14 mouse cellular contexts compared by ENCODE assay signal in the genomic region with DNA sequence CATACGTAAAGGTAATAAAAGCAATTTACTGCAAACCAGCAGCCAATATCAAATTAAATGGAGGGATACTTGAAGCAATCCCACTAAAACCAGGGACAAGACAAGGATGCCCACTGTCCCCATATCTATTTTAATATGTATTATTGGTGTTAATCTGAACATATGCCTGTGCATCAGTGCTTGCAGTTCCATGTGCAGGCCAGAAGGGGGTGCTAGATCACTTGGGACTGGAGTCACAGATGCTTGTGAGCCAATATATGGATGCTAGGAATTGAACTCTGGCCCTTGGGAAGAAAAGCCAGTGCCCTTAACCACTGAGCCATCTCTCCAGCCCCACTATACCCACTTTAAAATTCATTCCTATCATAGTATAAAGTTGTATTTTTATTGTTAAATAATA. TPM values are rescaled to one million over a fixed set of nuclear protein-coding genes. Genes with fewer than 3 reads are reported as not detected.
DNase-seq lines count a peak whose midpoint lies in the region; ATAC-seq and TF ChIP-seq lines count a peak whose summit lies in the region.
"Had no signal": no experiment of that assay in that cellular context is flagged by ENCODE, and none has a peak within 500 bp of the region (broad histone marks: within the 10 kb centered on the region; RNA-seq: fewer than 3 reads in every experiment).

No protein-coding gene starts in this region.

- no peaks in the 10 kb centered on the region for H3K27me3 ChIP-seq in liver, adult 2 months (ENCODE audit: control insufficient read depth, insufficient read depth, low read length)
- no peaks in the 10 kb centered on the region for H3K27me3 ChIP-seq in liver, embryonic 12.5 days (replicated peaks)
- no peaks in the 10 kb centered on the region for H3K27me3 ChIP-seq in ES-Bruce4 (ENCODE audit: control insufficient read depth, insufficient read depth, low read length, poor library complexity, severe bottlenecking)
- no peaks in the 10 kb centered on the region for H3K27me3 ChIP-seq in liver, postnatal 0 days (ENCODE audit: insufficient read depth, low read length)
- H3K27me3 ChIP-seq: embryonic facial prominence, embryonic 12.5 days; forebrain, embryonic 15.5 days; heart, embryonic 12.5 days; hindbrain, embryonic 15.5 days; limb, embryonic 12.5 days; neural tube, embryonic 12.5 days had no signal

- no peak overlapping the region for H3K9ac ChIP-seq in liver, adult 2 months (ENCODE audit: low read depth, low read length)
- H3K9ac ChIP-seq in liver, embryonic 12.5 days: no peak overlapping the region
- H3K9ac ChIP-seq in ES-Bruce4 (ENCODE audit: low read depth, poor library complexity, severe bottlenecking): no peak overlapping the region
- H3K9ac ChIP-seq in liver, postnatal 0 days (replicated peaks): no peak overlapping the region
- H3K9ac ChIP-seq: embryonic facial prominence, embryonic 12.5 days; forebrain, embryonic 15.5 days; heart, embryonic 12.5 days; hindbrain, embryonic 15.5 days; limb, embryonic 12.5 days; neural tube, embryonic 12.5 days had no signal

- H3K9me3 ChIP-seq in liver, embryonic 12.5 days (replicated peaks): no peaks in the 10 kb centered on the region
- H3K9me3 ChIP-seq in ES-Bruce4 (replicated peaks; ENCODE audit: control insufficient read depth, insufficient read depth, low read length, poor library complexity, severe bottlenecking): no peaks in the 10 kb centered on the region
- H3K9me3 ChIP-seq in liver, postnatal 0 days (ENCODE audit: low read length): no peaks in the 10 kb centered on the region
- H3K9me3 ChIP-seq: embryonic facial prominence, embryonic 12.5 days; forebrain, embryonic 15.5 days; heart, embryonic 12.5 days; hindbrain, embryonic 15.5 days; limb, embryonic 12.5 days; neural tube, embryonic 12.5 days had no signal

- TF ChIP-seq POLR2A in liver, adult 2 months (IDR thresholded peaks at IDR 0.05; ENCODE audit: extremely low read depth, insufficient read depth, low read length): no peak
- no peak for TF ChIP-seq POLR2A in ES-Bruce4 (IDR thresholded peaks at IDR 0.05; ENCODE audit: insufficient read depth, low read length)

- no peak for ATAC-seq in liver, embryonic 12.5 days
- ATAC-seq in liver, postnatal 0 days: no peak
- ATAC-seq in erythroid progenitor cell, adult 5-6 weeks (replicated peaks; ENCODE audit: low FRiP score, poor library complexity, severe bottlenecking): no peak
- ATAC-seq: activated CD4-positive, CD25-positive, alpha-beta regulatory T cell, adult 4 months; forebrain, embryonic 15.5 days had no signal

- TF ChIP-seq EP300 in ES-Bruce4 (IDR thresholded peaks at IDR 0.05; ENCODE audit: insufficient read depth, low read depth, low read length): no peak
- TF ChIP-seq EP300 in liver, postnatal 0 days (IDR thresholded peaks at IDR 0.05; ENCODE audit: low read depth): no peak

- peak; percentile 51 for TF ChIP-seq CTCF in liver, adult 2 months (IDR thresholded peaks at IDR 0.05; ENCODE audit: low read depth, low read length)
- TF ChIP-seq CTCF in ES-Bruce4 (IDR thresholded peaks at IDR 0.05; ENCODE audit: low read depth, low read length): peak; percentile 68
- TF ChIP-seq CTCF in liver, postnatal 0 days (IDR thresholded peaks at IDR 0.05; ENCODE audit: low read depth): peak; percentile 68

- H3K4me1 ChIP-seq in liver, adult 2 months (ENCODE audit: control insufficient read depth, insufficient read depth, low read length): no peaks in the 10 kb centered on the region
- H3K4me1 ChIP-seq in liver, embryonic 12.5 days: no peaks in the 10 kb centered on the region
- H3K4me1 ChIP-seq in ES-Bruce4 (ENCODE audit: control insufficient read depth, insufficient read depth, low read length): no peaks in the 10 kb centered on the region
- H3K4me1 ChIP-seq in liver, postnatal 0 days (ENCODE audit: insufficient read depth): no peaks in the 10 kb centered on the region
- H3K4me1 ChIP-seq: embryonic facial prominence, embryonic 12.5 days; forebrain, embryonic 15.5 days; heart, embryonic 12.5 days; hindbrain, embryonic 15.5 days; limb, embryonic 12.5 days; neural tube, embryonic 12.5 days had no signal

- H3K36me3 ChIP-seq in liver, adult 2 months (ENCODE audit: control insufficient read depth, insufficient read depth, low read length): no peaks in the 10 kb centered on the region
- H3K36me3 ChIP-seq in liver, embryonic 12.5 days: no peaks in the 10 kb centered on the region
- no peaks in the 10 kb centered on the region for H3K36me3 ChIP-seq in ES-Bruce4 (ENCODE audit: control insufficient read depth, insufficient read depth, low read length, poor library complexity, severe bottlenecking)
- no peaks in the 10 kb centered on the region for H3K36me3 ChIP-seq in liver, postnatal 0 days (replicated peaks; ENCODE audit: insufficient read depth, low read length)
- H3K36me3 ChIP-seq: embryonic facial prominence, embryonic 12.5 days; forebrain, embryonic 15.5 days; heart, embryonic 12.5 days; hindbrain, embryonic 15.5 days; limb, embryonic 12.5 days; neural tube, embryonic 12.5 days had no signal

- H3K27ac ChIP-seq in liver, adult 2 months (replicated peaks; ENCODE audit: insufficient read depth, low read depth, low read length): no peak overlapping the region
- H3K27ac ChIP-seq in liver, embryonic 12.5 days: no peak overlapping the region
- no peak overlapping the region for H3K27ac ChIP-seq in ES-Bruce4 (ENCODE audit: insufficient read depth, low read length)
- no peak overlapping the region for H3K27ac ChIP-seq in liver, postnatal 0 days (ENCODE audit: low read depth)
- H3K27ac ChIP-seq: embryonic facial prominence, embryonic 12.5 days; forebrain, embryonic 15.5 days; hindbrain, embryonic 15.5 days; limb, embryonic 12.5 days; neural tube, embryonic 12.5 days had no signal

- H3K4me2 ChIP-seq in liver, embryonic 12.5 days: no peak overlapping the region
- no peak overlapping the region for H3K4me2 ChIP-seq in liver, postnatal 0 days (ENCODE audit: low read depth, low read length)
- H3K4me2 ChIP-seq: embryonic facial prominence, embryonic 12.5 days; forebrain, embryonic 15.5 days; heart, embryonic 12.5 days; hindbrain, embryonic 15.5 days; limb, embryonic 12.5 days; neural tube, embryonic 12.5 days had no signal

- DNase-seq in liver, adult 2 months (ENCODE audit: extremely low read depth, low read depth, low spot score): peak; percentile 12
- DNase-seq in NIH3T3 (ENCODE audit: low read depth): peak; percentile 1
- peak; percentile 13 for DNase-seq in liver, postnatal 0 days
- DNase-seq in right cerebral cortex, postnatal 36 days (ENCODE audit: low spot score in 2 of 2): no peak

- WGBS in liver, adult 2 months: 97% methylated on average over 1 of the region's 1 CpGs
- 86% methylated on average over 1 of the region's 1 CpGs for WGBS in liver, embryonic 12.5 days (ENCODE audit: insufficient replicate concordance)
- 86% methylated on average over 1 of the region's 1 CpGs for WGBS in liver, postnatal 0 days (ENCODE audit: insufficient replicate concordance)

- no peak overlapping the region for H3K4me3 ChIP-seq in liver, adult 2 months (ENCODE audit: insufficient read depth, low read depth, low read length)
- no peak overlapping the region for H3K4me3 ChIP-seq in liver, embryonic 12.5 days
- no peak overlapping the region for H3K4me3 ChIP-seq in ES-Bruce4 (ENCODE audit: low read depth, low read length)
- H3K4me3 ChIP-seq in liver, postnatal 0 days (ENCODE audit: low read depth, low read length): no peak overlapping the region
- H3K4me3 ChIP-seq: embryonic facial prominence, embryonic 12.5 days; forebrain, embryonic 15.5 days; heart, embryonic 12.5 days; hindbrain, embryonic 15.5 days; limb, embryonic 12.5 days; neural tube, embryonic 12.5 days had no signal

- H3K79me2 ChIP-seq in liver, adult 2 months (ENCODE audit: control insufficient read depth, insufficient read depth, low read length): no peaks in the 10 kb centered on the region

RNA-seq across cellular contexts. Expression of a gene that starts 55.9 kb away (rescaled TPM):
- total RNA-seq in liver, adult 2 months (2014; rRNA removed): 0.09 TPM in 1 of 2 replicates, not detected in the other
- not detected in 2 replicates for polyA plus RNA-seq in liver, adult 2 months (2012; rRNA removed)
- 1.4 and 1.8 TPM in 2 replicates for polyA plus RNA-seq in liver, embryonic 12.5 days (2016; fragmentation: Nextera tagmentation; extraction: Ambion mirVana)
- polyA plus RNA-seq in ES-Bruce4 (2011; ENCODE audit: insufficient read depth, insufficient read length, low read depth, missing spikeins): 0.64 and 1.5 TPM in 2 replicates
- 2.1 and 2.5 TPM in 2 replicates for polyA plus RNA-seq in liver, postnatal 0 days (2015; fragmentation: Nextera tagmentation; extraction: Ambion mirVana)
- total RNA-seq in erythroid progenitor cell, adult 5-6 weeks (2015; ENCODE audit: low replicate concordance): 0.72 TPM in 1 of 2 replicates, not detected in the other
- 0.68 and 1.4 TPM in 2 replicates for total RNA-seq in erythroid progenitor cell, adult 5-6 weeks (2017; ENCODE audit: low replicate concordance)
- polyA plus RNA-seq: activated CD4-positive, CD25-positive, alpha-beta regulatory T cell, adult 4 months had no signal

Comparison
In these comparisons a context has a peak if more than half of its experiments do, and no peak if none do; other contexts are left out.
1. DNase-seq: peak in liver, adult 2 months (single experiment), NIH3T3 (single experiment) and liver, postnatal 0 days (single experiment); none in right cerebral cortex, postnatal 36 days (0 of 2).
2. Peak in every context shown above with its lines, with median percentiles within 50 percentile points of each other: CTCF ChIP-seq.